Mouse (Mus musculus) liver, postnatal 0 days (tissue): ENCODE measurements around the gene Pcgf3. TPM values are rescaled to one million over a fixed set of nuclear protein-coding genes. Genes with fewer than 3 reads are reported as not detected.

Experiments used
- ATAC-seq: fragments of 200-750 bp; cut with Nextera tagmentation; 2 replicates; pipeline ENCODE4 v1.8.0; 2017; ENCODE audit warnings: mild to moderate bottlenecking, moderate library complexity
- DNase-seq: peaks from one replicate; pipeline ENCODE4 v3.0.0-alpha.2; 2016
- H3K27ac ChIP-seq: fragments of 300-500 bp; sonication (generic); 2 replicates; pipeline ENCODE4 v1.5.1; 2014; ENCODE audit warnings: antibody characterized with exemption, moderate library complexity, mild to moderate bottlenecking, low read depth
- H3K27me3 ChIP-seq: fragments of 300-500 bp; sonication (generic); 2 replicates; pipeline ENCODE4 v1.6.1; 2014; ENCODE audit warnings: low read length, control low read depth, mixed read lengths; ENCODE audit not compliant: insufficient read depth
- H3K36me3 ChIP-seq: fragments of 300-500 bp; sonication (generic); replicated peaks from 2 replicates; pipeline ENCODE4 v1.6.1; 2014; ENCODE audit warnings: mild to moderate bottlenecking, control low read depth, low read length, moderate library complexity, mixed read lengths; ENCODE audit not compliant: insufficient read depth
- H3K4me1 ChIP-seq: fragments of 300-500 bp; sonication (generic); 2 replicates; pipeline ENCODE4 v1.6.1; 2014; ENCODE audit warnings: antibody characterized with exemption, mild to moderate bottlenecking, control low read depth; ENCODE audit not compliant: insufficient read depth
- H3K4me2 ChIP-seq: fragments of 300-500 bp; sonication (generic); 2 replicates; pipeline ENCODE4 v1.6.1; 2014; ENCODE audit warnings: low read depth, mild to moderate bottlenecking, low read length, moderate library complexity, mixed read lengths
- H3K4me3 ChIP-seq: fragments of 300-500 bp; sonication (generic); 2 replicates; pipeline ENCODE4 v1.5.1; 2014; ENCODE audit warnings: low read depth, low read length
- H3K9ac ChIP-seq: fragments of 300-500 bp; sonication (generic); replicated peaks from 2 replicates; pipeline ENCODE4 v1.6.1; 2014; ENCODE audit warnings: mild to moderate bottlenecking, moderate library complexity
- H3K9me3 ChIP-seq: fragments of 300-500 bp; sonication (generic); 2 replicates; pipeline ENCODE4 v1.6.1; 2016; ENCODE audit warnings: mild to moderate bottlenecking, control low read depth, low read length, mixed read lengths
- CTCF ChIP-seq: sonication (generic); IDR thresholded peaks from 2 replicates; pipeline ENCODE4 v1.5.1; 2016; ENCODE audit warnings: antibody characterized with exemption, low read depth
- EP300 ChIP-seq: IDR thresholded peaks from 2 replicates; pipeline ENCODE4 v1.6.1; 2016; ENCODE audit warnings: antibody characterized with exemption, low read depth, mild to moderate bottlenecking
- WGBS: fragments of 180-500 bp; shearing (Covaris S2); extraction: QIAGEN DNeasy Blood & Tissue Kit; methylation state at CpG from one replicate; pipeline ENCODE4 v1.1.7; 2014; ENCODE audit not compliant: insufficient replicate concordance; 5-methylcytosine and 5-hydroxymethylcytosine counted together
- polyA plus RNA-seq: library from polyadenylated mRNA; unstranded; fragments of >200 nt; fragmentation: Nextera tagmentation; extraction: Ambion mirVana; gene quantifications from 2 replicates; pipeline ENCODE4 v1.2.1, GENCODE M21; 2015

Gene Pcgf3
- polyA plus RNA-seq, 1 experiment from 2014 or later: 5.0 TPM

- H3K27me3 ChIP-seq: peaks cover 17% of the 10 kb centered on the region
- no peak for ATAC-seq
- no peaks in the 10 kb centered on the region for H3K36me3 ChIP-seq
- no peak for DNase-seq
- H3K9ac ChIP-seq: no peak overlapping the region
- 59% methylated on average over 1 of the region's 1 CpGs for WGBS
- TF ChIP-seq CTCF (no peak), EP300 (no peak)
- no peak overlapping the region for H3K4me2 ChIP-seq
- no peak overlapping the region for H3K27ac ChIP-seq
- H3K4me1 ChIP-seq: peaks cover 4% of the 10 kb centered on the region
- no peak overlapping the region for H3K4me3 ChIP-seq
- no peaks in the 10 kb centered on the region for H3K9me3 ChIP-seq
These were observed 93.0 kb downstream of the Pcgf3 start for GRCm38 (mm10) chr5:108554041-108554440.

Other genes starting within 250 kb of the Pcgf3 start
- gene Dr1, start 192.3 kb upstream of the Pcgf3 start, polyA plus RNA-seq: 16.1 and 17.5 TPM in 2 replicates
- gene Pigg, start 148.6 kb upstream of the Pcgf3 start, polyA plus RNA-seq: 1.7 and 1.9 TPM in 2 replicates
- 0.14 TPM in 1 of 2 replicates, not detected in the other for gene Gm42517, start 93.3 kb upstream of the Pcgf3 start, polyA plus RNA-seq
- 0.06 and 0.15 TPM in 2 replicates for gene Pde6b, start 72.8 kb upstream of the Pcgf3 start, polyA plus RNA-seq
- 411 and 430 TPM in 2 replicates for gene Atp5k, start 26.8 kb upstream of the Pcgf3 start, polyA plus RNA-seq
- gene Mfsd7a, start 12.3 kb upstream of the Pcgf3 start, polyA plus RNA-seq: 0.30 and 0.41 TPM in 2 replicates
- gene Cplx1, start 88.8 kb downstream of the Pcgf3 start, polyA plus RNA-seq: not detected in 2 replicates
- 15.6 and 17.5 TPM in 2 replicates for gene Gak, start 168.5 kb downstream of the Pcgf3 start, polyA plus RNA-seq
- 7.0 and 7.3 TPM in 2 replicates for gene Tmem175, start 168.5 kb downstream of the Pcgf3 start, polyA plus RNA-seq
- gene Idua, start 199.1 kb downstream of the Pcgf3 start, polyA plus RNA-seq: 3.9 and 4.2 TPM in 2 replicates
- gene Dgkq, start 208.4 kb downstream of the Pcgf3 start, polyA plus RNA-seq: 2.5 TPM in 2 replicates
- gene Slc26a1, start 214.3 kb downstream of the Pcgf3 start, polyA plus RNA-seq: 25.8 and 33.4 TPM in 2 replicates
- 5.6 and 5.7 TPM in 2 replicates for gene Fgfrl1, start 231.2 kb downstream of the Pcgf3 start, polyA plus RNA-seq